Mouse (Mus musculus) erythroblast, embryonic 14.5 days (primary cell): ENCODE measurements around the gene Lrrc75a.

Experiments
- GATA1 ChIP-seq: IDR thresholded peaks from 2 replicates; pipeline ENCODE4 v1.6.1; 2012; ENCODE audit warnings: low read length, inconsistent platforms, mixed read lengths
- TAL1 ChIP-seq: IDR thresholded peaks from 3 replicates; pipeline ENCODE4 v1.6.1; 2012; ENCODE audit warnings: low read length, inconsistent platforms, mixed read lengths

GRCm38 (mm10) chr11:62647661-62648590 is at the start of gene Lrrc75a:
- TF ChIP-seq TAL1 (no peak), GATA1 (no peak)
